Mouse (Mus musculus): ENCODE results near the gene Arg1.

- TF ChIP-seq CTCF (IDR thresholded peaks at IDR 0.05; ENCODE audit: borderline replicate concordance, control insufficient read depth, extremely low read depth, insufficient read depth, low read length, poor library complexity) (no peak), POLR2A (IDR thresholded peaks at IDR 0.05; ENCODE audit: control insufficient read depth, extremely low read depth, insufficient read depth, low read length, poor library complexity) (no peak)
These were observed 33.8 kb upstream of the Arg1 start for GRCm38 (mm10) chr10:24961112-24961511.

All from thymus, adult 2 months (tissue).